Mouse (Mus musculus) mesoderm, embryonic 11.5 days (tissue): ENCODE data around the gene Ttc27.
A peak's percentile ranks its signal among the peaks of the same experiment; 100 is the strongest.

Experiments
- DNase-seq: peaks from one replicate; pipeline ENCODE4 v3.0.0-alpha.2; 2012; ENCODE audit warnings: low read depth, low spot score

Gene Ttc27

DNA sequence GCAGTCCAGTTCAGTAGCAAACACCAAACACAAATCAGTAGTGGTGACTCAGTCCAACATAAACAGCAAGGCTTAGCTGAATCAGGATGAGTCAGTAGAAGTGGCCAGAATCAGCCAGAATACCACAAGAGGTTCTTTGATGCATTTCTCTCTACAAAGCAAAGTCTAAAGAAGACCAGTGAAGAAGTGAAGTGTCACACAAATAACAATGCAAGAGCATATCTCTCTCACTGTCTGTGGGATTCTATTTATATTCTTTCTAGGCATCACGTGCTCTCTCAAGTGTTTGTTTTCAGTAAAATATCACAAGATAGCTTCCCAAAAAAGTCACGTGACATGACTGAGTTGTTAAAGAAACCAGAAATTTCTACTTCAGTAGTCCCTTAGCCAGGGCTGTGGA, 102.2 kb downstream of the Ttc27 start:
- no peak for DNase-seq

DNA sequence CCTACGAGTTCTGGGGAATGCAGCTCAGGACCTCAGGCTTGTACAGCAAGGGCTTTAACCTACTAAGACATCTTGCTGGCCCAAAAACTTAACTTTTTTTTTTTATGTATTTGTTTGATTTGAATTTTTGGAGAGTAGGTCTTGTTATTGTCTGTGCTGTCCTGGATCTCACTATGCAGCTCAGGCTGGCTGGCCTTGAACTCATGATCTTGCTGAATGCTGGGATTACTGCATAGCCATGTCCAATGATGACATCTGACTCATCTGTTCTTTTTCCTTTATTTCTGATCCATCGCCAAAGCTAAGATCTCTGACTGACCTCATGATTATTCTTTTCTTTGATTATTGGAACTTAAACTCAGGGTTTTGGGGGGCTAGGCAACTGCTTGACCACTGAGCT, 113.3 kb downstream of the Ttc27 start:
- no peak for DNase-seq

DNA sequence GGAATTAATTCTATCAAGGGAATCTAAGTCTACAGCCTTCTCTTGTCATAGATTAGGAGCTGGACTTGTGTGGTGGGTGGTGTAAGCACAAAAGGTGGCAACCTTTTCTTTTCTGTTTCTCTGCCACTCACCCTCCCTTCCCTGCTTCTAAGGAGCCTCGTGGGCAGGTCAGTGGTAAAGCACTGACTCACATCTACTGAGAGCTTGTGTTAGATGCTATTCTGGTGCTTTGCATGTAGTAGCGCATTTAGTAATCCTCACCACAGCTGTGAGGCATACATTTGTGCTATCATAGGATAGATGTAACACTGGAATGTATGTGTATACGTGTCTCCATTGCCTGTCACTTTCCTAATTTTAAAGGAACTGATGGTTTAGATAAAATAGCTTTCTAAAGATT, 124.2 kb downstream of the Ttc27 start:
- DNase-seq: no peak

DNA sequence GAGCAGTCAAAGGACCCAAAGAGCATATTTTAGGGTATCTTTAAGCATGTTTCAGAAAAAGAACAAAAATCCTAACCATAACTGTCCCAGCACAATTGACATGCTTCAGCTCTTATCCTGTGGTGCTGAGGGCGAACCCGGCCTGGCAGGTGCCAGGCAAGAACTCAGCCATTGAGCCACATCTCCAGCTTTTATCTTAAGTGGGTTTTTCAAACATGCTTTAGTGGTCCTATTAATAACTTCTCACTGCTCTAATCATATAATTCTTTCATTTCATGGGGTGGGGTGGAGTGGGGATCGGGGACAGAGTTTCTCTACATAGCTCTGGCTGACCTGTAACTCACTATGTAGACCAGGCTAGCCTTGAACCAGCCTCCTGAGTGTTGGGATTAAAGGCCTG, 125.1 kb downstream of the Ttc27 start:
- no peak for DNase-seq

DNA sequence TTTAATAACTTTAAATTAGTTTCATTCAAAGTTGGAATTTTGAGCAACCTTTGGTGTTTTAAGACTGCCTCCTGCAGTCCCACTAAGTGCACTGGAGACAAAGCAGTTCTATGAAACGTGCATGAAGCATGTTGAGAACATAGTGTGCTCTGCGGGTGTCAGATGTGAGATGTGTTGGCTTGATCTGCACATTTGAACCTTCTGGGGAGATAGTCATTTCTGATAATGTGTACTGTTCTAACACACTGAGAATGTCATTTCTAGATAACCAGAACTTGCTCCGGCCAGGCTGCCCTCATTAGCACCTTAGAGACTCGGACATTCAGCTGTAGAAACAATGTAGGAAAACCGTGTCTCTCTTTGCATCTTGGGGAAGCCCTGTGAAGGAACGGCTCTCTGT, 126.0 kb downstream of the Ttc27 start:
- no peak for DNase-seq

DNA sequence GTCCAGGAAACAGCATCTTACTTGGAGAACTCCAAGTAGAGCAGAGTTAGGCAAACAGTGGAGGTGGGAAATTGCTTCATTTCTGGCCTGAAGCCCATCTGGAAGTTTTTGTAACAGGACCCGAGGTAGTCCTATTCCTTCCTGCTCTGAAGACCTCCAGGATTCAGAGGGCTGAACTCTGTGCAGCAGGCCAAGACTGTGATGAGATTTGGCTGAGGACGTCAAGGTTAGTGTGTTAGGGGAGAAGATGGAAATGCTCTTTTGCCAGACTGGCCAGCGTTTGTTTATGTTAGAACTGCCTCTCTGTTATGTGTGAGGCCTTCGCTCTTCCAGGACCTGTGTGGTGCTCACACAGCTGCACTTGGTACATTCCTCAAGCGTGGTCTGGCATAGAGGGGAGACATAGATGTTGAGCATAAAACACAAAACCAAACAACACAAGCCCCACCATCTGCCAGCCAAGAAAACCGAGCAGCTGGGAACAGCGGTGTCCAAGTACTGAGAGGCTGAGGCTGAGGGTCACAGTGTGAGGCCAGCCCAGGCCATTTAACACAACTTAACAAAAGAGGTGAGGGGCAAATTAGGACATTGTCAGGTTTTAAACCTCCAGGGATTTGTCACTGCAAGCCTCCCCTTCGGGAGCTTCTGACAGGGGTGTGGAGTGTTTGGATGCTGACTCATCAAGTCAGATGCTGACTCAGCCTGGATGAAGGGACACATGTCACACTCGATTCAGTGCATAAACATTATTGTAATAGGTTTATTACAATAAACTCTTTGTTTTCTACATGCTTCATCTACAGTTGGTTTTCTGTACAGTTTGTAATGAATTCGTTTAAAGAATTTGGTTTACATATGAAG, 128.7 kb downstream of the Ttc27 start:
- peak; percentile 49 for DNase-seq

DNA sequence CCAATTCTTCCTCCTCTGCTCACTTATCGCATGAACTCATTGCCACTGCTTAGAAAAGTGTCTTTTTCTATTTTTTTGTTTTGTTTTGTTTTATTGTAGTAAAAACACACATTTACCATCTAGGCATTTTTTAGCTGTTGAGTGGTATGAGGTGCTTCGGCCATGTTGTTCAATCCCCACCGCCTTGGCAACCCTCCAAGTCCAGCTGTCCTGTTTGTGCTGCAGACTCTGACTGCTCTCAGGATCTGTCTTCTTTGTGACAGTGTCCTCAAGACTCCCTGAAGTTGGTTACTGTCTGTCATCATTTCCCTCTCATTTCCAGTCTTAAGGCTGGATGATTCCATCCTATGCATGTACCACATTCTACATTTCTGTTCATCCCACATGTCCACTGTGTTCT, 132.7 kb downstream of the Ttc27 start:
- DNase-seq: no peak

DNA sequence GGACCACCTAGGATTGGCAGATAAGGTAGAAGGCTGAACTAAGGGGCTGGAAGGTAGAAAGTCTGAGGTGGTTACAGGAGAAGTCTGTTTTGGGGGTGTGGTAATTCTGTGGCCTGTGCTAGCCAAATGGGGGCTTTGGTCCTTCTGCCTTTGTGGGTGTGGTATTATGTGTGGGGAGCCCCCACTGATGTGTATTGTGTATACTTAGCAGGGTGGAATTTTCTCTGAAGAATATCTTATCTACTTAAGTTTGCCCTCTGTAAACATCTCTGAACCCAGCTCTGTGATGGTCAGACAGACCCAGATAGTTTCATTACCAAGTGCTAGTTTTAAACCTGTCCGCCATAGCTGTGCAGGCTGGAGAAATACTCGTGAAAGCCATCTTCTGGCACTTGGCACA, 141.8 kb downstream of the Ttc27 start:
- DNase-seq: no peak

DNA sequence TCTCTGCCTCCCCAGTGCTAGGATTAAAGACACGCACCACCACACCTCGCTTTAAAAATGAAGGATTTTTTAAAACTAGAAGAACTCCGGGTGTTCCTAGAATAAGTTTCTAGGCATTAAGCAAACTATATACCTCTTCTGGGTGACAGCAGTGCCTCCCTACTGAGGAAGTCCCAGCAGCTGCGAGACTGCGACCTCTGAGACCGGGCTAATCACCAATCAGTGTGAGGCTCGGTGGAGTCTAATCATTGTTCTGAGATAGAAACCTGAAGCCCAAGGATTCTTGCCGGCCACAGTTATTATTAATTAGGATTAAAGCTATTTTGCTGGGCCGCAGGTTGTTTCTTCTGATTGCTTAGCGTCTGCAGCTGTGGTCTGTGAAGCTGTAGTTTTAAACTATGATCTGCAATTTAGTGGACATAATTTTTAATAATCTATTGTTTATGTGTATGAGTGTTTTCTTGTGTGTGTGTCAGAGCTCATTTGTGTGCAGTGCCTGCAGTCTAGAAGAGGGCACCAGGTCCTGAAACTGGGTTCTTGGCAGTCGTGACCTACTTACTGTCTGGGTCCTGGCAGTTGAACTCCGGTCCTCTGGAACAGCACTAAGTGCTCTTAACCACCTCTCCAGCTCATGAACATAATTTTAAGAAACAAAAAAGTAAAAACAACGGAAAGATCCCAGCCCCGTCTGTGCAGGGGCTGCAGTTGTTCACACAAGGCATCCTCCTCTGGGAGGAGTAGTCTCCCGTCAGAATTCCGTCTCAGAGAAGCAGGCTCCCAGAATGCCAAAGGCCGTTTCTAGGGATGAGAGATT, 142.9 kb downstream of the Ttc27 start:
- no peak for DNase-seq

DNA sequence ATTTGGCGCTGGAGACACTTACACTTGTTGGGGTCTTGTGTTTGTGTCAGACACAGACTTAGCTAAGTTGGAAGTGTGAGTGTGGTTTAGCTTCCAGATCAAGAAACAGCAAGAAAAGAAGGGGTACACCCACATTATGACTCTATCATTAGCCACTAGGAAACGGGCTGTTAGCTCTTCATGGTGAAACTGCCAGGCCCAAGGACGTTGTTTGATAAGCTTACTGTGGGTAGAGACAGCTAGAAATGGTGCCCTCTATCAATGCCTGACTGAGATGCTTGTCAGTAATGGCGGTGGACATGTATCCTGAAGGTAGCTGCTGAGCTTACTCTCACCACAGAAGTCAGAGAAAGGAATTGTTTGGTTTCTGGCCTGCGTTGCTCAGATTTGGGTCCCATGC, 146.3 kb downstream of the Ttc27 start:
- DNase-seq: no peak

DNA sequence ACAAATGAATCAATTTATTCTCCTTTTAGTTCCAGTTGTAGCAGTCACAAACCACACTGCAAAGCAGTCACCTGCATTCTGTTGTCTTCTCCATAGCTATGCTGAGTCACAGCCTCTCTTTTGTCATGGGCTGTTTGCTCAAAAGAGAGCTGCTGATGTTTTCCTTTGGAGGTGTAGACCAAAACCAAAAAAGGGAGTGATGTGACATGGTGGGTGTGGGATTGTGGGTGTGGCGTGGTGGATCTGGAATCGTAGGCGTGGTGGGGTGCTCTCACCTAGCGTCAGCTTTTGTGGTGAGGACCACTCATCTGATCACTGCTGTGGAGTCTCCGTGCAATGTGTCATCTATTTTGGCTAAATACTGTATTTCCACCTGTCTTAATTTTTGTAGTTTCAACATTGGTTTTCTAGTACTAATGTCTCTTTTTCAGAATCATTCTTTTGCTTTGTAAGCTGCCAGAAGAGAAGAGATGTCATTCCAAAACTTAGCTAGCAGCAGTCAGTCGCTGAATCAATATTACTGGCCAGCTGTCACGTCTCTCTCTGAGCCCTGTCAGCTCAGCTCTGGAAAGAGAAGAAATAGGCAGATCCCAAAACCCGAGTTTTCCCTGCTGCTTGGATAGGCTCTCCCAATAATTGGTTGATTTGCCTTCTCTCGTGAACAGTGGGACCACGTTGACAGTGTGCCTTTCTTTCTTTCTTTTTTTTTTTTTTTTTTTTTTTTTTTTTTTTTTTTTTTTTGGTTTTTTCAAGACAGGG, 147.4 kb downstream of the Ttc27 start:
- no peak for DNase-seq

DNA sequence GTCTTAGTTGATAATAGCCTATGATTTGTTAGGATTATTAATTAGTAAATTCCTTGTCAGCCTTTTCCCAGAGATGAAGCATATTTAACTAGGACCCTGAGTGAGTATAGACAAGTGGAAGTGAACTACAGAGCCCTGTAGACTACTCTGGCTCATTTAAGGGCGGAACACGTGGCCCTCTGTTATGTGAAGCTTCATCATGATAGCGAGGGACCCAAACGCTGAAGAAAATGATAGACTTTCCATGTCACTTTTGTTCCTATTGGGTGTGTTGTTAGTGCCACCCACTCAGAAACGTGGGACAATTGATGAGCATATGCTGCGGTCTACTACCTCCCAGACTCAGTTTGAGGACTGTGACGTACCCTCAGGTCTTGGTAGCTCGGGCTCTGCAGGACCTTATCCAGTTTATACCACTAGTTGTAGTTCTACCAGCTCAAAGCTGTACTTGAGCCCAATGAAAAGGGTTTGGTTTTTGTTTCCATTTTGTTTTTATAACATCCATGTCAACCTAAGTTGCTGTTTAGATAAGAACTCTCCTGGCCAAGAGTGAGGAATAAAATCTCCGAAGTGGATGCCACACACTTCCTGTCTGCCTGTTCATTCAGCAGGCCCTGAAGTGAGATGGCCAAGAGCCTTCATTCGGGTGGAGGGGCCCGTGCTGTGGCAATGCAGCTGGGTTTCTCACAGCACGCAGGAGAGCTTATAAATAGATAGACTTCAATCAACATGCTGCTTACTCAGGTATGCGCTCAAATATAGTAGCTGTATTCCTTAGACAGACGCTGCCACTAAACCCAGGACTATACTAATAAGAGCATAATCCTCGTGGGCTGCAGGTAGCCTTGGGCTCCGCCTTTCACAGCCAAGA, 148.4 kb downstream of the Ttc27 start:
- DNase-seq: no peak

DNA sequence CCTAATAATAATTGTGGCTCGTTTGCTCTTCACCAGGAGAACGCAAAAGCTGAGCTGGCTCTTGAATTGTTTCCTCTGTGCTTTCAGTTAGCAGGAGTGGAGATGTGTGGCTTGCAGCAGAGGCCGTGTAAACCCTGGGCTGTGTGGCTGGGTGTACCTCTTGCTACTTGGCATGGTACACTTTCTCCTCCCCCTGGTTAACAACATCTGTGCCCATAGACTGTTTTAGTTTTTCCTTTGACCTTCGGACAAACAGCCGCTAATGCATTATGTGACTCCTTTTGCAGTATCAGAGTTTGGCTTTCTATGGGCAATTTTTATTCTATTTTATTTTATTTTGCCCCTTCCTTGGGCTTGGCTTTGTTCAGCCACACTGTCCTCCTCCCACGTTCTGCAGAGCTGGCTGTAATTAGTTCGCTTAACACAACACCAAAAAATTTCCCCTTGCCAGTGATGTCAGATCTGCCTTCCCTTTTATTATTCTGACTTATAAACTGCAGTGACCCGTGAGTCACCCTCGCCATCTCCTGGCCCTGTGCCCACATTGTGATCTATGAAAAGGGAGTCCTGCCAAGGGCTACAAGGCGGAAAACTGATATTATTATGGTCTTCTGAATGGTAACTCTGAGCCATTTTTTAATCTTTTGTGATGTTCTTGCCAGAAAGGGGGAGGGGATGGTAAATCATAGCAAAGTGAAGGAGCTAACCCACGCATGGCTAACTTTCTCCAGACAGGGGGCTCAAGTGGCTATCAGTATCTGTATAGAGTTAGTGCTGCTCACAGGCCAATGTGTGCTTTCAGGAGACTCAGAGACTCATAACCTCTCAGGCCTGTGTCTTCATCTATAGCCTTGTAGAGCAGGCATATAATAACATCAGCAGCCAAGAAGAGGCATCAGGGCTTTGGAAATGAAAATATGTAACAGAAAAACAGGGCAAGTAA, 149.3 kb downstream of the Ttc27 start:
- peak; percentile 70 for DNase-seq

DNA sequence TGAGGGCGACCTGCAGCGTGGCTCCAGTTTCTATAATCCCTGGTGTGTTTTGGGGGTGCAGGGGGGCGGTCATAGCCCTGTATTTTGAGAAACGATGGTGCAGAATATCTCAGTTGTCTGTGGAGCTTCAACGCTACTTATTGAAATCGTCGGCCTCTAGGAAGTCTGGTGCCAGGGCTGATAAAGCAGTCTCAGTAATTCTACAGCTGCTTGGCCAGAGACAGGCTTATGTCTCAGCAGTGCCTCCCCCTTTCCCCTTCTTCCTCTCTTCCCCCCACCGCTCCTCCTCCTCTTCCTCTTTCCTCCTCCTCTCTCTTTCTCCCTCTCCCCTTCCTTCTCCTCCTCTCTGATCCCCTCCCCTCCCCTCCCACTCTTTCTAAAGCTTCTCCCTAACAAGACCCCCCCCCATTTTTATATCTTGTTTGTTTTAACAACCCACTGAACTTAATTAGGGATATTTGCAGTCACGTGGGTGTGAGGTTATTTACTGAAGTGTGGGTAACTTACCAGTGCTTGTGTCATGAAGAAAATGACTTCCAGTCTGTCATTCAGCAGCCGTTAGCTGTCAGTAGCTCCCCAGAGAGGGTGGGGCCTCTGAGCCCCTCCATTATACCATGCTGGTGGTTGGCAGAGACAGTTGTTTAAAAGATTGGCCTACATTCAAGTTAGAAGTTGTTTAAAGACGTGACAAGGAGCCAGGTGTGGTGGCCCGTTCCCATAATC, 150.8 kb downstream of the Ttc27 start:
- no peak for DNase-seq

DNA sequence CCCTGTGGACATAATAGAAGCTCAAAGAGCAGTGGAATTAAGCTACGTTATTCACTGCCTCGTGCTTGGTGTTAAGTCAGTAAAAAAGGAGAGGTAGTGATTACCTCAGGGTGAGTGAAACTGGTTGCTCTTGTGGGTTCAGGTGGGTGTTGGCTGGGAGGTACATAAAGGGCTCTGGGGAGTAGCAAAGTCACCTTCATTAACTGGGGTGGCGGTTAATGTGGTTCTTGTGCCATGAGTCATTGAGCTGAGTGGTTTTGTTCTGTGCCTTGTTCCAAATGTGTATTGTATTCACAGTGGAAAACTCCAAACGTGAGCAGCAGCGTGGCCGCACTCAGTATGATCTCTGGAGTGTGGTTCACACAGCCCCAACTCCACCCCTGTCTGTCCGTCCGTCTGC, 152.0 kb downstream of the Ttc27 start:
- no peak for DNase-seq

DNA sequence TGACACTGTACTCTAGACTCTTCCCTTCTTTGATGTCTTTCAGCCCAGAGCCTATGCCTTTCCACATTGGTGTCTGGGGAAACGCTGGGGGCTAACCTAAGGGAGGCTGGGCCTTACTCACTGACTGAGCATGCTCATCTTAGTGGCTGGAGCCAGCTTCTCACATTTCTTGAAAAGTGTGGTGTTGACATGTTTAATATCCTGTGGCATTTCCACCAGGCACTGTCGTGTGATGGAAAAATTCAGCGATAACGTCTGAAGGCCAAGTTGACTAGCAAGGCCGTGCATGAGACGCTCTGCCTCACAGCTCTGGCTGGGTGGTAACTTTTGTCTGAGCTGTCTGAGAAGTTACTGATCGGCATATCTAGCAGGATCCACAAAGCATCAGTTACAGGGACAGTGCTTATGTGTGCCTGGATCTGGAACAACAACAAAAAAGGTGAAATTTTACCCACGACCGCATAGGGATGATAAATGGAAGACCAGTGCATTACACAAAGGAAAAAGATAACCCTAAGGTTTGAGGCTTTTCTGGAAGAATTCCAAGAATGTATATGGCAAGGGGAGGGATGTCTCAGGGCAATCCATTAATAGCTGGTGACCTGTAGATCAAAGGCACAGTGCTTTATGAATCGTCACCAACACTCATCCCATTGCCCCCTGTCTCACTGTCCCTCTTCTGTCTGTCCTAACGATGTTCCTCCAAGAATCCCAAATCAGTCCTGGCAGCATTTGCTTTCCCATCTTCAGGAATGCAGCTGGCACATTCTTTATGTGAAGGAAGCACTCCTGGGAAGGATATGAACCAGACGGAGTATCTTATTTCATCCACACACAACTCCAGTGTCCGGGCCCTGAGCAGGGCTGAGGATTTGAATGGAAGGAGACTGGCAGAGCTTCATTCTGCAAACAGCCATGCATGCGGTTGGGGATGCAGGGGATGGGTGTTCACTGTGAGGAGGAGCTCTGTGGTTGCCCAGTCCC, 152.9 kb downstream of the Ttc27 start:
- peak; percentile 68 for DNase-seq

DNA sequence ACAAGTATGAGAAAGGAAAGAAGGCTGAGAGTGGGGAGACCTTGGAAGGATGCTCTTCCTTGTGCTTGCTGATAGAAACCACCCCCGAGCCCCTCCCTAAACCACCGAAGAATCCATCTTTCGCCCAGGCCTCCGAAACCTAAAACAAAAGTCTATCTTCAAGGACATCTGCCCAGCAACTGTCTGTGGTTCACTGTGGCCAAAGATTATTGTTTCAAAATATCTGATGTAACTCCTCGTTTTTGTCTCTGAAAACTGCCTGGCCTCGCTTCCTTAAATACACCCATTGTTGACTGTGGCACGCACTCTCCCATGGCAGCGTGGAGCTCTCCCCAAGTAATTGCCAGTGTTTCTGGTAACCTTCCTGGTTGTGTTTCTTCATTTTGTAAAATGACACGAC, 155.0 kb downstream of the Ttc27 start:
- no peak for DNase-seq

DNA sequence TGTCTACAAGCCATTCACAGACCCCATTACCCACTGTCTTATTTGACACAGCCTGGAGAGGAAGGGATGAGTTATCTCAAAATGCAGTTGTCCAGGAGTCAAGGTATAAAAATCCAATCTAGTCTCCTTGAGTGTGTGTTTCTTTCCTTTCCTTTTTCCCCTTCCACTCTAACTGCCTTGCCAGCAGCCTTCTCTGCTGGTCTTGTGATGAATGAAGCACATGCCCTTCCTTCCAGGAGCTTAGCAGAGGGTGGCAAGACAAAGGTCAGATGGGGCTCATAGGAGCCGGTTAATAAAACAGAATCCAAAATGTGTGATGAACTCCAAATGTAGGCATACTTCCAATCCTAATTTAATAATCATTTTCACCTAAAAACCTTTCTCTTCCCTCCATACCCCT, 156.2 kb downstream of the Ttc27 start:
- no peak for DNase-seq
